Mouse (Mus musculus) liver, postnatal 0 days (tissue): ENCODE data around the gene Ntm.

Experiments
- CTCF ChIP-seq: sonication (generic); IDR thresholded peaks from 2 replicates; pipeline ENCODE4 v1.5.1; 2016; ENCODE audit warnings: antibody characterized with exemption, low read depth
- EP300 ChIP-seq: IDR thresholded peaks from 2 replicates; pipeline ENCODE4 v1.6.1; 2016; ENCODE audit warnings: antibody characterized with exemption, low read depth, mild to moderate bottlenecking

GRCm38 (mm10) chr9:29763338-29763737 lies 199.6 kb downstream of the Ntm start:
- TF ChIP-seq CTCF (no peak), EP300 (no peak)
